In genomic region chr2:167756721-167757120, GRCm38 (mm10) we compare ENCODE assay signal across 18 mouse cellular contexts.
DNase-seq lines count a peak whose midpoint lies in the region; ATAC-seq and TF ChIP-seq lines count a peak whose summit lies in the region.
"Had no signal": no experiment of that assay in that cellular context is flagged by ENCODE, and none has a peak within 500 bp of the region (broad histone marks: within the 10 kb centered on the region; RNA-seq: fewer than 3 reads in every experiment).

No protein-coding gene starts in this region.

- 0 out of 2 replicates have a peak overlapping the region, but pooled peaks have one; percentile 24 for H3K9ac ChIP-seq in kidney, postnatal 0 days (ENCODE audit: low read depth, low read length)
- H3K9ac ChIP-seq in midbrain, postnatal 0 days (replicated peaks; ENCODE audit: low read length, poor library complexity, severe bottlenecking), result no peak overlapping the region
- H3K9ac ChIP-seq: embryonic facial prominence, embryonic 13.5 days; forebrain, postnatal 0 days; hindbrain, embryonic 15.5 days; limb, embryonic 15.5 days had no signal

- H3K4me1 ChIP-seq in heart, embryonic 10.5 days, result peaks cover 77% of the 10 kb centered on the region
- 0 out of 2 replicates have a peak, but pooled peaks cover 2% of the 10 kb centered on the region for H3K4me1 ChIP-seq in kidney, postnatal 0 days (replicated peaks; ENCODE audit: insufficient read depth, low read length)
- peaks cover 44% of the 10 kb centered on the region for H3K4me1 ChIP-seq in midbrain, embryonic 10.5 days
- H3K4me1 ChIP-seq in midbrain, postnatal 0 days (ENCODE audit: insufficient read depth, low read length), result no peaks in the 10 kb centered on the region
- H3K4me1 ChIP-seq: hindbrain, embryonic 15.5 days had no signal

- 88% methylated on average over 12 of the region's 12 CpGs for WGBS in heart, embryonic 10.5 days
- WGBS in kidney, postnatal 0 days, result 59% methylated on average over 12 of the region's 12 CpGs
- 92% methylated on average over 12 of the region's 12 CpGs for WGBS in midbrain, embryonic 10.5 days
- WGBS in midbrain, postnatal 0 days, result 92% methylated on average over 12 of the region's 12 CpGs

- no peak for TF ChIP-seq CTCF in kidney, postnatal 0 days (IDR thresholded peaks at IDR 0.05; ENCODE audit: low read depth)
- no peak for TF ChIP-seq CTCF in midbrain, postnatal 0 days (IDR thresholded peaks at IDR 0.05)

- H3K4me2 ChIP-seq in kidney, postnatal 0 days (ENCODE audit: low read length), result no peak overlapping the region
- no peak overlapping the region for H3K4me2 ChIP-seq in midbrain, postnatal 0 days (ENCODE audit: low read depth, low read length, poor library complexity, severe bottlenecking)
- H3K4me2 ChIP-seq: embryonic facial prominence, embryonic 13.5 days; hindbrain, embryonic 15.5 days; limb, embryonic 15.5 days had no signal

- DNase-seq in heart, embryonic 10.5 days (ENCODE audit: low spot score), result no peak
- DNase-seq in heart, postnatal 4 days, result no peak
- DNase-seq in kidney, postnatal 0 days (ENCODE audit: low spot score), result no peak
- no peak for DNase-seq in kidney, postnatal 14 days
- DNase-seq in midbrain, embryonic 10.5 days (ENCODE audit: low spot score), result no peak
- no peak for DNase-seq in midbrain, postnatal 0 days (ENCODE audit: low spot score)
- no peak for DNase-seq in thymus, postnatal 36 days
- DNase-seq: adrenal gland, postnatal 14 days; cerebellum, adult 9-11 months; forebrain, postnatal 0 days; kidney, postnatal 25 days; right cerebral cortex, postnatal 4 days; thymus, postnatal 14 days had no signal

- no peak overlapping the region for H3K4me3 ChIP-seq in heart, embryonic 10.5 days
- H3K4me3 ChIP-seq in kidney, postnatal 0 days (replicated peaks; ENCODE audit: low read depth, low read length), result no peak overlapping the region
- no peak overlapping the region for H3K4me3 ChIP-seq in midbrain, embryonic 10.5 days
- H3K4me3 ChIP-seq in midbrain, postnatal 0 days (ENCODE audit: low read depth, low read length), result no peak overlapping the region
- H3K4me3 ChIP-seq: embryonic facial prominence, embryonic 13.5 days; hindbrain, embryonic 15.5 days; limb, embryonic 15.5 days had no signal

- no peak for ATAC-seq in kidney, postnatal 0 days (replicated peaks; ENCODE audit: low FRiP score, low read depth)
- ATAC-seq in midbrain, postnatal 0 days (ENCODE audit: low FRiP score), result no peak
- ATAC-seq: forebrain, postnatal 0 days; intestine, embryonic 16.5 days; midbrain, embryonic 16.5 days had no signal

- H3K27me3 ChIP-seq in heart, embryonic 10.5 days (ENCODE audit: insufficient read depth, poor library complexity, severe bottlenecking), result no peaks in the 10 kb centered on the region
- H3K27me3 ChIP-seq in kidney, postnatal 0 days (ENCODE audit: insufficient read depth, low read length), result no peaks in the 10 kb centered on the region
- peaks cover 3% of the 10 kb centered on the region; the same call in 1 of the 2 replicates for H3K27me3 ChIP-seq in midbrain, embryonic 10.5 days (ENCODE audit: low read depth, poor library complexity, severe bottlenecking)
- no peaks in the 10 kb centered on the region for H3K27me3 ChIP-seq in midbrain, postnatal 0 days (ENCODE audit: insufficient read depth, low read length)
- H3K27me3 ChIP-seq: embryonic facial prominence, embryonic 13.5 days; hindbrain, embryonic 15.5 days; limb, embryonic 15.5 days had no signal

- no peaks in the 10 kb centered on the region for H3K36me3 ChIP-seq in heart, embryonic 10.5 days
- no peaks in the 10 kb centered on the region for H3K36me3 ChIP-seq in kidney, postnatal 0 days (ENCODE audit: insufficient read depth, low read length)
- no peaks in the 10 kb centered on the region for H3K36me3 ChIP-seq in midbrain, embryonic 10.5 days
- H3K36me3 ChIP-seq in midbrain, postnatal 0 days (ENCODE audit: insufficient read depth, low read length), result no peaks in the 10 kb centered on the region
- H3K36me3 ChIP-seq: embryonic facial prominence, embryonic 13.5 days; hindbrain, embryonic 15.5 days; limb, embryonic 15.5 days had no signal

- H3K27ac ChIP-seq in heart, embryonic 10.5 days, result peak overlapping the region; percentile 82
- no peak overlapping the region for H3K27ac ChIP-seq in kidney, postnatal 0 days
- H3K27ac ChIP-seq in midbrain, embryonic 10.5 days (replicated peaks), result peak overlapping the region; percentile 50; the same call in 1 of the 2 replicates
- H3K27ac ChIP-seq in midbrain, postnatal 0 days (ENCODE audit: low read depth, low read length), result no peak overlapping the region
- H3K27ac ChIP-seq: embryonic facial prominence, embryonic 13.5 days; hindbrain, embryonic 15.5 days; limb, embryonic 15.5 days had no signal

- H3K9me3 ChIP-seq in heart, embryonic 10.5 days, result no peaks in the 10 kb centered on the region
- H3K9me3 ChIP-seq in kidney, postnatal 0 days (replicated peaks; ENCODE audit: low read length), result no peaks in the 10 kb centered on the region
- H3K9me3 ChIP-seq in midbrain, embryonic 10.5 days (replicated peaks), result no peaks in the 10 kb centered on the region
- no peaks in the 10 kb centered on the region for H3K9me3 ChIP-seq in midbrain, postnatal 0 days (ENCODE audit: low read length)
- H3K9me3 ChIP-seq: embryonic facial prominence, embryonic 13.5 days; hindbrain, embryonic 15.5 days; limb, embryonic 15.5 days had no signal

Comparison
In these comparisons a context has a peak if more than half of its experiments do, and no peak if none do; other contexts are left out.
1. H3K27ac ChIP-seq: peak in heart, embryonic 10.5 days (single experiment) and midbrain, embryonic 10.5 days (single experiment); none in kidney, postnatal 0 days (single experiment) and midbrain, postnatal 0 days (single experiment).